Mouse (Mus musculus) testis, adult 2 months (tissue): ENCODE results near the gene Olfr463.
"Not testable (repeated sequence)": the region's sequence is repeated elsewhere in the genome, so short reads cannot be mapped to it uniquely, and the experiment has no call there.

Experiments
- CTCF ChIP-seq: fragments of 200-500 bp; IDR thresholded peaks from 2 replicates; pipeline ENCODE4 v1.5.1; 2012; ENCODE audit warnings: low read depth, mild to moderate bottlenecking, inconsistent platforms, low read length, moderate library complexity; ENCODE audit not compliant: control insufficient read depth, insufficient read depth, insufficient replicate concordance
- POLR2A ChIP-seq: fragments of 200-500 bp; IDR thresholded peaks from 2 replicates; pipeline ENCODE4 v1.6.1; 2012; ENCODE audit warnings: low read depth, mild to moderate bottlenecking, inconsistent platforms, low read length, moderate library complexity; ENCODE audit not compliant: control insufficient read depth

DNA sequence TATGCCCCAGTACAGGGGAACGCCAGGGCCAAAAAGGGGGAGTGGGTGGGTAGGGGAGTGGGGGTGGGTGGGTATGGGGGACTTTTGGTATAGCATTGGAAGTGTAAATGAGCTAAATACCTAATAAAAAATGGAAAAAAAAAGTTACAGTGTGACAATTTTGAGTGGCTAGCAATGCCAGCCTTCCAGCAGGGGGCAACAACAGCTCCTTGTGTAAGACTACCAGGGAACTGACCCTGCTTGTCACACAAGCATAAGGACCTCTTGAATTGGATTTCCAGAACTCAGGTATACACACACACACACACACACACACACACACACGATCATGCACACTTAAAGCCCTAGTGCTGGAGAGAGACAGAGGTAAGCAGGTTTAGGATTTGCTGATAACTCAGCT, 30.3 kb downstream of the Olfr463 start:
- TF ChIP-seq CTCF, POLR2A: not testable (repeated sequence)
